ENCODE assay signal across 8 mouse cellular contexts in genomic region chr5:45448676-45449075, GRCm38 (mm10). TPM values are rescaled to one million over a fixed set of nuclear protein-coding genes. Genes with fewer than 3 reads are reported as not detected.
A peak's percentile ranks its signal among the peaks of the same experiment; 100 is the strongest.
DNase-seq lines count a peak whose midpoint lies in the region; ATAC-seq and TF ChIP-seq lines count a peak whose summit lies in the region.

No protein-coding gene starts in this region.

- no peak for DNase-seq in neural tube, embryonic 11.5 days (ENCODE audit: low spot score)
- DNase-seq in neural tube, embryonic 10.5 days (ENCODE audit: extremely low spot score, low spot score): no peak
- DNase-seq in kidney, adult 9 months: peak; percentile 23
- DNase-seq in right cerebral cortex, postnatal 25 days: no peak
- DNase-seq in frontal cortex, postnatal 10 days (ENCODE audit: low spot score in 2 of 2): no peak
- no peak for DNase-seq in embryo, embryonic 11 days

- no peak for TF ChIP-seq CTCF in embryonic fibroblast, embryonic 13.5 days (IDR thresholded peaks at IDR 0.05; ENCODE audit: borderline replicate concordance, insufficient read depth, low read length)

- H3K27ac ChIP-seq in neural tube, embryonic 11.5 days (ENCODE audit: low read depth, low read length): no peak overlapping the region
- H3K27ac ChIP-seq in embryonic fibroblast, embryonic 13.5 days (ENCODE audit: insufficient read depth, low read length): no peak overlapping the region

- ATAC-seq in neural tube, embryonic 11.5 days (ENCODE audit: insufficient read depth, low FRiP score, low TSS enrichment): no peak

- no peaks in the 10 kb centered on the region for H3K9me3 ChIP-seq in neural tube, embryonic 11.5 days (ENCODE audit: control insufficient read depth, low read length)

- no peak overlapping the region for H3K9ac ChIP-seq in neural tube, embryonic 11.5 days (ENCODE audit: low read length)

- H3K4me2 ChIP-seq in neural tube, embryonic 11.5 days (ENCODE audit: low read depth): peak overlapping the region; percentile 98; the same call in 1 of the 2 replicates
- peak overlapping the region; percentile 95 for H3K4me2 ChIP-seq in myocyte (ENCODE audit: low read depth)

- peaks cover 8% of the 10 kb centered on the region for H3K4me1 ChIP-seq in neural tube, embryonic 11.5 days (ENCODE audit: control insufficient read depth, insufficient read depth, low read length)
- peaks cover 7% of the 10 kb centered on the region; the same call in 1 of the 2 replicates for H3K4me1 ChIP-seq in embryonic fibroblast, embryonic 13.5 days (ENCODE audit: control insufficient read depth, insufficient read depth, low read length)

- 47% methylated on average over 5 of the region's 5 CpGs for WGBS in neural tube, embryonic 11.5 days

- no peaks in the 10 kb centered on the region for H3K36me3 ChIP-seq in neural tube, embryonic 11.5 days (ENCODE audit: control insufficient read depth, insufficient read depth, low read length)
- H3K36me3 ChIP-seq in myocyte (ENCODE audit: control insufficient read depth, insufficient read depth): no peaks in the 10 kb centered on the region

- H3K79me2 ChIP-seq in myocyte (ENCODE audit: control insufficient read depth, insufficient read depth): no peaks in the 10 kb centered on the region

- no peak overlapping the region for H3ac ChIP-seq in myocyte (ENCODE audit: control insufficient read depth, insufficient read length)

- no peak for TF ChIP-seq POLR2A in embryonic fibroblast, embryonic 13.5 days (IDR thresholded peaks at IDR 0.05; ENCODE audit: low read depth, low read length)
- no peak for TF ChIP-seq POLR2A in myocyte (IDR thresholded peaks at IDR 0.05; ENCODE audit: insufficient read length, low read depth)

- H3K27me3 ChIP-seq in neural tube, embryonic 11.5 days (ENCODE audit: control insufficient read depth, insufficient read depth, low read length): no peaks in the 10 kb centered on the region
- no peaks in the 10 kb centered on the region for H3K27me3 ChIP-seq in myocyte (ENCODE audit: control insufficient read depth, insufficient read depth, insufficient read length)

- H3K4me3 ChIP-seq in neural tube, embryonic 11.5 days (ENCODE audit: low read depth, low read length): no peak overlapping the region
- peak overlapping the region; percentile 79; the same call in 1 of the 2 replicates for H3K4me3 ChIP-seq in embryonic fibroblast, embryonic 13.5 days (ENCODE audit: insufficient read depth, low read length)
- H3K4me3 ChIP-seq in myocyte: peak overlapping the region; percentile 34

TF ChIP-seq in myocyte, 11 proteins besides CTCF, POLR2A, EP300 and RAD21:
- TF ChIP-seq MYOG (IDR thresholded peaks at IDR 0.05; ENCODE audit: control insufficient read depth in 1 of 3, insufficient read depth in 1 of 3, insufficient read length in 2 of 3, low read depth in 2 of 3) (no peak), E2F4 (IDR thresholded peaks at IDR 0.05; ENCODE audit: insufficient read depth) (no peak), SRF (IDR thresholded peaks at IDR 0.05; ENCODE audit: control insufficient read depth, insufficient read length, low read depth) (no peak), REST (IDR thresholded peaks at IDR 0.05; ENCODE audit: insufficient read depth, insufficient read length) (no peak), POLR2AphosphoS2 (IDR thresholded peaks at IDR 0.05; ENCODE audit: insufficient read length, low read depth) (no peak), TCF12 (IDR thresholded peaks at IDR 0.05; ENCODE audit: insufficient read depth, poor library complexity, severe bottlenecking) (no peak), USF1 (IDR thresholded peaks at IDR 0.05; ENCODE audit: low read depth) (no peak)

RNA-seq across cellular contexts. Expression of gene Qdpr, which starts 1.4 kb away (rescaled TPM):
- polyA plus RNA-seq in neural tube, embryonic 11.5 days (2014; fragmentation: Nextera tagmentation; extraction: Ambion mirVana): 95.8 and 101 TPM in 2 replicates
- 36.8 and 49.1 TPM in 2 replicates for polyA plus RNA-seq in embryonic fibroblast, embryonic 13.5 days (2011; ENCODE audit: insufficient read length, low read depth, missing spikeins)
- polyA plus RNA-seq in myocyte (2012; fragmentation: generic; extraction: Trizol): 62.4 TPM

RNA-seq across cellular contexts. Expression of gene Clrn2, which starts 4.9 kb away (rescaled TPM):
- not detected in 2 replicates for polyA plus RNA-seq in neural tube, embryonic 11.5 days (2014; fragmentation: Nextera tagmentation; extraction: Ambion mirVana)
- not detected in 2 replicates for polyA plus RNA-seq in embryonic fibroblast, embryonic 13.5 days (2011; ENCODE audit: insufficient read length, low read depth, missing spikeins)
- polyA plus RNA-seq in myocyte (2012; fragmentation: generic; extraction: Trizol): not detected

RNA-seq across cellular contexts. Expression of gene Lap3, which starts 44.5 kb away (rescaled TPM):
- 76.3 and 81.2 TPM in 2 replicates for polyA plus RNA-seq in neural tube, embryonic 11.5 days (2014; fragmentation: Nextera tagmentation; extraction: Ambion mirVana)
- polyA plus RNA-seq in embryonic fibroblast, embryonic 13.5 days (2011; ENCODE audit: insufficient read length, low read depth, missing spikeins): 73.4 and 116 TPM in 2 replicates
- polyA plus RNA-seq in myocyte (2012; fragmentation: generic; extraction: Trizol): 70.5 TPM
